Mouse (Mus musculus) heart, postnatal 14 days (tissue): ENCODE results near the gene Tmem60. TPM values are rescaled to one million over a fixed set of nuclear protein-coding genes. Genes with fewer than 3 reads are reported as not detected.
A peak's percentile ranks its signal among the peaks of the same experiment; 100 is the strongest.

ENCODE experiments used
- DNase-seq, 2 experiments: peaks; one replicate each; pipeline ENCODE4 v3.0.0; 2021 to 2022
- intact Hi-C: fragments of 180-260 bp; cut with DNase I; formaldehyde crosslinking; loops from one replicate; pipeline ENCODE4 v1.15.1; 2025
- long read RNA-seq, 2 experiments: library from polyadenylated mRNA; stranded (forward); transcript quantifications; one replicate each; pipeline ENCODE4 v2.0.0; 2021
- total RNA-seq, 2 experiments: library from RNA; stranded (reverse); gene quantifications; 2 replicates each; pipeline ENCODE4 v1.2.3; 2021

Gene Tmem60
- total RNA-seq = 10 to 100 TPM; 22.0 to 22.3 TPM
- long read RNA-seq, experiment 1, transcript Tmem60-201 (2 exons, 1,147 nt) = major isoform, 36 of 37 reads
- long read RNA-seq, experiment 1, partial matches to known transcripts = 0 of 37 reads
- long read RNA-seq, experiment 1, other reads (novel, unspliced or antisense) = 1 of 37 reads
- long read RNA-seq, experiment 2, transcript Tmem60-201 (2 exons, 1,147 nt) = major isoform, 20 of 22 reads
- long read RNA-seq, experiment 2, partial matches to known transcripts = 0 of 22 reads
- long read RNA-seq, experiment 2, other reads (novel, unspliced or antisense) = 2 of 22 reads

- intact Hi-C loops = loop anchor here (2.0 to 5.0 kb wide), 3 partner anchors 70 to 179 kb away; no protein-coding TSS in a partner anchor
- peak; percentile 99 for DNase-seq
These were observed at the start of gene Tmem60, which contains the start of gene Phtf2 for GRCm38 (mm10) chr5:20881915-20882800. Gene Tmem60 (plus strand): TSS chr5:20882191. Gene Phtf2 (minus strand): TSS chr5:20882124.

- intact Hi-C loops = no loop called here
- DNase-seq = no peak
These were observed 47.6 kb upstream of the Tmem60 start for GRCm38 (mm10) chr5:20834399-20834798.

- no peak for DNase-seq
- intact Hi-C loops = no loop called here
These were observed 44.9 kb upstream of the Tmem60 start for GRCm38 (mm10) chr5:20837082-20837481.

- no peak for DNase-seq
- intact Hi-C loops = no loop called here
These were observed 38.6 kb upstream of the Tmem60 start for GRCm38 (mm10) chr5:20843405-20843804.

GRCm38 (mm10) chr5:20843816-20844215 lies 38.2 kb upstream of the Tmem60 start:
- DNase-seq = no peak
- intact Hi-C loops = no loop called here

GRCm38 (mm10) chr5:20847010-20847409 lies 35.0 kb upstream of the Tmem60 start:
- intact Hi-C loops = no loop called here
- no peak for DNase-seq

- intact Hi-C loops = no loop called here
- DNase-seq = no peak
These were observed 26.9 kb upstream of the Tmem60 start for GRCm38 (mm10) chr5:20855066-20855465.

- DNase-seq = no peak
- intact Hi-C loops = no loop called here
These were observed 23.6 kb upstream of the Tmem60 start for GRCm38 (mm10) chr5:20858404-20858803.

GRCm38 (mm10) chr5:20860565-20860964 lies 21.4 kb upstream of the Tmem60 start:
- no peak for DNase-seq

GRCm38 (mm10) chr5:20861901-20862300 lies 20.1 kb upstream of the Tmem60 start:
- intact Hi-C loops = no loop called here
- no peak for DNase-seq

More at GRCm38 (mm10) chr5:20860565-20860964, 21.4 kb upstream of the Tmem60 start:
- intact Hi-C loops = no loop called here

- intact Hi-C loops = no loop called here
- no peak for DNase-seq
These were observed 17.6 kb upstream of the Tmem60 start for GRCm38 (mm10) chr5:20864216-20864969.

GRCm38 (mm10) chr5:20865193-20865755 lies 16.7 kb upstream of the Tmem60 start:
- no peak for DNase-seq
- intact Hi-C loops = no loop called here

GRCm38 (mm10) chr5:20873146-20873545 lies 8.8 kb upstream of the Tmem60 start:
- DNase-seq = no peak
- intact Hi-C loops = no loop called here

GRCm38 (mm10) chr5:20876934-20877426 lies 5.0 kb upstream of the Tmem60 start:
- no peak for DNase-seq
- intact Hi-C loops = no loop called here

GRCm38 (mm10) chr5:20880386-20880785 lies 1.6 kb upstream of the Tmem60 start:
- DNase-seq = no peak
- intact Hi-C loops = loop anchor here (2.0 to 5.0 kb wide), 3 partner anchors 72 to 178 kb away; no protein-coding TSS in a partner anchor

- intact Hi-C loops = loop anchor here (2.0 to 5.0 kb wide), 3 partner anchors 71 to 178 kb away; no protein-coding TSS in a partner anchor
- DNase-seq = peak; percentile 56 to 62
These were observed 905 bp upstream of the Tmem60 start for GRCm38 (mm10) chr5:20880797-20881775.

- DNase-seq = no peak
- intact Hi-C loops = loop anchor here (5.0 kb wide), 2 partner anchors 68 to 117 kb away; no protein-coding TSS in a partner anchor
These were observed 2.1 kb downstream of the Tmem60 start for GRCm38 (mm10) chr5:20884036-20884620.

GRCm38 (mm10) chr5:20897446-20898167 lies 15.6 kb downstream of the Tmem60 start:
- DNase-seq = no peak
- intact Hi-C loops = no loop called here
